Mouse (Mus musculus) stomach, postnatal 0 days (tissue): ENCODE data around the gene Egfem1.

Experiments
- CTCF ChIP-seq: IDR thresholded peaks from 2 replicates; pipeline ENCODE4 v1.5.1; 2016; ENCODE audit warnings: antibody characterized with exemption, low read depth, mild to moderate bottlenecking, moderate library complexity
- EP300 ChIP-seq: optimal IDR thresholded peaks from 2 replicates; pipeline ENCODE3; 2016; ENCODE audit warnings: antibody characterized with exemption

- TF ChIP-seq CTCF = no peak
- no peak for TF ChIP-seq EP300
Observed at GRCm38 (mm10) chr3:29184486-29185241, 102.8 kb downstream of the Egfem1 start.
